Mouse (Mus musculus) heart, postnatal 10 days (tissue): ENCODE data around the gene Gpr15. TPM values are rescaled to one million over a fixed set of nuclear protein-coding genes. Genes with fewer than 3 reads are reported as not detected.

Experiments used
- DNase-seq, 2 experiments: peaks; one replicate each; pipeline ENCODE4 v3.0.0; 2021
- intact Hi-C: fragments of 180-260 bp; cut with DNase I; formaldehyde crosslinking; loops from one replicate; pipeline ENCODE4 v1.15.1; 2025
- total RNA-seq, 2 experiments: library from RNA; stranded (reverse); gene quantifications; 2 replicates each; pipeline ENCODE4 v1.2.3; 2021

Gpr15 gene
- total RNA-seq, 2 experiments from 2014 or later = not detected

DNA sequence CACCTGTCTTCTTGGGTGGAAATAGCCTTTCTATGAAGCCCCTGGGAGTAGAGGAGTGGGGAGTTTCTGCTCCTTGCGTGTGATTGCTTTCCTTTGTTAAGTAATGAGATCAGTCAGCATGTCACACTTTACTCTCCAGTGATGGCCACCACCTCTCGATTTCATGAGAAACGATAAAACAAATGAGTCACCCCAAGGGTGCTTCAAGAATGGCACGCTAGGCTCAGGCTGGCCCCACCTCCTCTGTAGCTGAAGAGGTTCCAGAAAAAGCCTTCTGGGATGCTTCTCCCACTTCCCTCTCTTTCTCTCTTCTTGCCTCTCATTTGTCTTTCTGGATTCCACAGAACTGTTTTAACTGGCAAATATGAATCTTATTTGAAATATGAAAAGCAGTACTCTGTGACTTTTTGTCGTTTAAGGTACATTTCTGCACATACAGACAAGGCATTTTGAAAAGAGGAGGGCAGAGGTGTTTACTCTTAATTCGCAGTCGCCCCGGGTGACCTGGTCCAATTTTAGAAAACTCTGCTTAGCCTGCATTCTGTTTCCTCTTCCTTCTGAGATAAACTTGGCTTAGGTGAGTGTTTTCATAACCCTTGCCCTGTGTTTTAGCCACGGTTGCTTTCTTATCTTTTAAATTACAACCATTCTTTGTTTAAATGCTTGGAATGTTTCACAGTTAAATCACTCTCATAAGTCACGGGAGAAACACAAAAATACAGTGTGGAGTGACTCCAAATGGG is 15.3 kb downstream of the Gpr15 start:
- intact Hi-C loops = no loop called here

GRCm38 (mm10) chr16:58702329-58702932 is 16.4 kb downstream of the Gpr15 start:
- DNase-seq = no peak
- intact Hi-C loops = no loop called here

More for the DNA sequence above, 15.3 kb downstream of the Gpr15 start:
- peak; percentile 19 to 42 for DNase-seq

DNA sequence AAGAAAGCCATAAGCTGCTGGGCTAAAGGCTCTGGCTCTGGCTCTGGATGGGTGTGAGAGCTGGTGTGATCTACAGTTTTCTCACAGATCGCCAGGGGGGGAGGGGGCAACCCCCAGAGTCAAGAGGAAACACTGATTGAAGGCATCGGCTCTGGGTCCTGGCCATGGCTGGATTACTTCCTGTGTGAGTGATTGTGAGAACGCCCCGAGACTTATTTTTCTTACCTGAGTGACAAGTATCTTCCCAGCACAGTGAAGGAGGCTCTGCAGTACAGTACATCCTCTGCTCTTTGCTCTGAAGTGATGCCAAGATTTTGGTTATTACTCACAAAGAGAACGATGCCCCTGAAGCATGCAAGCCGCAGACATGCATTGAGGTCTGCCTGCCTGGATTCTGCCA is 17.1 kb downstream of the Gpr15 start:
- no peak for DNase-seq
- intact Hi-C loops = no loop called here

GRCm38 (mm10) chr16:58700816-58701424 is 17.9 kb downstream of the Gpr15 start:
- intact Hi-C loops = no loop called here
- DNase-seq = no peak

- no peak for DNase-seq
- intact Hi-C loops = no loop called here
Observed at GRCm38 (mm10) chr16:58700174-58700573, 18.7 kb downstream of the Gpr15 start.

- intact Hi-C loops = no loop called here
- DNase-seq = no peak
Observed at GRCm38 (mm10) chr16:58697261-58697660, 21.6 kb downstream of the Gpr15 start.

GRCm38 (mm10) chr16:58696796-58697195 is 22.1 kb downstream of the Gpr15 start:
- intact Hi-C loops = no loop called here
- DNase-seq = no peak

GRCm38 (mm10) chr16:58694091-58694490 is 24.8 kb downstream of the Gpr15 start:
- intact Hi-C loops = no loop called here
- no peak for DNase-seq

GRCm38 (mm10) chr16:58690322-58690732 is 28.5 kb downstream of the Gpr15 start:
- intact Hi-C loops = no loop called here
- no peak for DNase-seq

DNA sequence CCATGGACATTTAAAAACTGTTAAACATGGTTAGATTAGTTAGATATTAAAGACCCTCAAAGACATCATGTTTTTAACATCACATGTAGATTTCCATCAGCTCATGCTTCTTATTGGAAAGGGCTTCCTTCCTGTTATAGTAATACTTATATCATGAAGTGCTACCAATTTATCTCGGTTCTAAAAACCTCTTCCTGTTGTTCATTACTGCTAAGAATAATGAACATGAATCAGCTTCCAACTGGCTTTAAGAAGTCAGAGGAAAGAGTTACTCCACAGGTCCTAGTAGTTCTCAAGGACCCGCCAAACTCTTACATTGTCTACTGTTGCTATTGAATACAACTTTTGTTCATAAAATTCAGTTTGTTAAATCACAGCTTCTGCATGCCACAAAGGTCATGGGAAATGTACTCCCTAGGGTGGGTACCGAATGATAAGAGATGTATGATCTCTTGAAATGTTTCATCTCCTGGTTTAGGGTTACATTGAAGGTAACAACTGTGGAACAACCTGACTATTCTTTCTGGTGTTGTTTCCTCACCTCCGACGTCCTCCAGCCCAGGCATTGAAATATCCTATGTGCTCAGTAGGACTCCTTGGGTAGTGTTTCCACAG is 29.2 kb downstream of the Gpr15 start:
- DNase-seq = no peak
- intact Hi-C loops = no loop called here

GRCm38 (mm10) chr16:58688534-58688933 is 30.3 kb downstream of the Gpr15 start:
- intact Hi-C loops = no loop called here
- no peak for DNase-seq

- peak; percentile 20 to 39 for DNase-seq
- intact Hi-C loops = no loop called here
Observed at GRCm38 (mm10) chr16:58685548-58686537, 33.0 kb downstream of the Gpr15 start.

GRCm38 (mm10) chr16:58684537-58684936 is 34.3 kb downstream of the Gpr15 start:
- DNase-seq = no peak
- intact Hi-C loops = loop anchor here (5.0 kb wide), 1 partner anchor 68 kb away; no protein-coding TSS in a partner anchor

- intact Hi-C loops = loop anchor here (5.0 kb wide), 1 partner anchor 68 kb away; no protein-coding TSS in a partner anchor
- no peak for DNase-seq
Observed at GRCm38 (mm10) chr16:58683911-58684310, 35.0 kb downstream of the Gpr15 start.

DNA sequence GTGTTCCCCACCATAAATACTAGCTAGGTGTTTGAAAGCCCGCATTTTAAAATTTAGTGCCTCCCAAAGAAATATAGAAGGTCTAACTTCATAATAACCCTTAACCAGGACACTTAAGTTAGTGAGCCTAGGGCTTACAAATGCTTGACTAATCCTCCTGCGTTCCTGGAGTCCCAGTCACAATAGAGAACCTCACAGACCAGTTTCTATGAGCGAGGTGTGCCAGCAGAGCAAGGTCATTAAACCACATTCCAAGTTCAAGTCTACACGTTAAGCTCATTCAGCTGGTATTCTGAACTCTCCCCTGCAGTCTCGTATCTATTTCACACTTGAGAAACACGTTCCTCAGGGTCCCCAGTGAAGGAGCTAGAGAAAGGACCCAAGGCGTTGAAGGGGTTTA is 36.0 kb downstream of the Gpr15 start:
- intact Hi-C loops = loop anchor here (5.0 kb wide), 1 partner anchor 69 kb away; no protein-coding TSS in a partner anchor
- DNase-seq = no peak

- DNase-seq = no peak
- intact Hi-C loops = loop anchor here (5.0 kb wide), 1 partner anchor 70 kb away; no protein-coding TSS in a partner anchor
Observed at GRCm38 (mm10) chr16:58682046-58682445, 36.8 kb downstream of the Gpr15 start.

GRCm38 (mm10) chr16:58678660-58679059 is 40.2 kb downstream of the Gpr15 start:
- intact Hi-C loops = no loop called here
- no peak for DNase-seq

DNA sequence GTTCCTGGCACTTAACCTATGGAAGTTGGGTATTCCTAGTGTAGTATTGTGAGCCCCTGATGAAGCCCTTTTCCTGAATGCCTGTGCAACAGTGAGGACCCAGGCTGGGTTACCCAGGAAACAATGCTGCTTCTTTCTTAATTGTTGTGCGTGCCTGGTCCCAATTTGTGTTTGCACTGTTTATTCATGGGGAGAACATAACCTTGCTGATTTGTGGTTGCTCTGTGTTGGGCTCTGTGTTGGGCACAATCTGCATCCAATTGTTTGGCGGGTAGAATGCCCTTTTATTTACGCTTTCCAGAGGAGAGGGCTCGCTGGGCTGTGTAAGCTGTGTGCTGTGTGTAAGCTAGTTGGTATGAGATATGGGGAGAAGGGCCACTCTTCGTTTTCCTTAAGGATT is 41.4 kb downstream of the Gpr15 start:
- no peak for DNase-seq
- intact Hi-C loops = no loop called here

GRCm38 (mm10) chr16:58676633-58677032 is 42.2 kb downstream of the Gpr15 start:
- no peak for DNase-seq
- intact Hi-C loops = no loop called here

- DNase-seq = no peak
- intact Hi-C loops = no loop called here
Observed at GRCm38 (mm10) chr16:58676156-58676555, 42.7 kb downstream of the Gpr15 start.
